Mouse (Mus musculus) c-Kit-positive CD71-negative TER-119-negative erythroid progenitor cells, embryonic 14.5 days (primary cell): ENCODE results near the gene Grwd1.
"Not testable (repeated sequence)": the region's sequence is repeated elsewhere in the genome, so short reads cannot be mapped to it uniquely, and the experiment has no call there.

Experiments used
- DNase-seq: peaks from one replicate; pipeline ENCODE4 v3.0.0-alpha.2; 2013; ENCODE audit warnings: low read depth

The Grwd1 gene

GRCm38 (mm10) chr7:45830427-45831127 lies at the start of gene Grwd1:
Grwd1 (minus strand) TSS chr7:45830944.
- DNase-seq = peak; percentile 84

DNA sequence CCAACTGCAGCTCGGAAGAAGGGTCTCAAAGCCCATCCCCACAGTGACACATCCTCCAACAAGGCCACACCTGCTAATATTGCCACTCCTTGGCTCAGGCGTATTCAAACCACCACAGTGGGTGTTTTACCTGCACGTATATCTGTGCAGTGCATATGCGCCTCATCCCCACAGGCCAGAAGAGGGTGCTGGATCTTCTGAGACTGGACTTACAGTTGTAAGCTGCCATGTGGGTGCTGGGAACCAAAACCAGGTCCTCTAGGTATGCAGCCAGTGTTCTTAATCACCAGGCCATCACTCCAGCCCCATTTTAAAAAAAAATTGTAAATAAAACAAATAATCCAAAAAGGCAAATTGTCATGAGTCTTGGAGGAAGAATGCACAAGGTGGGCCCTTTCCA lies 49.8 kb upstream of the Grwd1 start:
- DNase-seq = no peak

GRCm38 (mm10) chr7:45878278-45878677 lies 47.5 kb upstream of the Grwd1 start, which contains the start of gene Grin2d:
Grin2d (minus strand) TSS chr7:45878378.
- DNase-seq = not testable (repeated sequence)

DNA sequence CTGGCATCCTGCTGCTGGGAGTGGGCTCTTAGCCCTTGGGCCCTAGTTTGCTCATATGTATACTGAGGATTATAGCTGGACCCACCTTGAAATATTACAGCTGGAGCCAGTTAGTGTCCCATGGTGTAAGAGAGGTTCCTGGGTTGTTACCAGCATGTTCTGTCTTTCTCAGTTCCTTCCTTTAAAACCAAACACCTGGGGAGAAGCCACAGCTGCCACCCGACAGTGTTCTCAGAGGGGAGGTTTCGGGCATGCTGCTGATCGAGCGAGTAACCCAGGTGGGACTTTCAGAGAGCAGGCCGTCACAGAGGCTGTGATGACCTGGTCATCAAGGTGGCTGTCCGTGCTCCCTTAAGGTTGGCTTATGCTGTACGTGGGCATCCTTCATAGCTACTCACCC lies 46.2 kb upstream of the Grwd1 start:
- no peak for DNase-seq

GRCm38 (mm10) chr7:45873061-45873947 lies 42.6 kb upstream of the Grwd1 start:
- DNase-seq = peak; percentile 30

DNA sequence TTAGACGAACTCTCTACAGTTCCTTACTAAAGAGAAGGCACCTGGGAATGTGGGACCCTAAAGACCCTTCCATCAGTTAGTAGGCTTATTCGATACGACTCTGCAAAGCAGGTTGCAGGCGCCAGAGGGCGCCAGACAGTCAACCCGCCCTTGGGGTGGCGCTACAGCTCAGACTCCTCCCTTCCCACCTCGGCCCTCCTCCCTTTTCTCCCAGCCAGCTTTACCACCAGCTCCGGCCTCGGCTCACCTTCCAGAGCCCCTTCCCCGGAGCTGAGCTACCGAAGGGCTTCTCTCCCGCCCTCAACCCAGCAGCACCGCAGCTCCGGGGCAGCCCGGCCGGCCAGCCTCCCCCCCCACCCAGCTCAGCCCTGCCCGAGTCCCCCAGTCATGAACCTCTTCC lies 41.9 kb upstream of the Grwd1 start, which contains the start of gene Kdelr1:
TSS of gene Kdelr1 (plus strand) at position 149 of the 400 bp plus-strand sequence.
- DNase-seq = peak; percentile 80

DNA sequence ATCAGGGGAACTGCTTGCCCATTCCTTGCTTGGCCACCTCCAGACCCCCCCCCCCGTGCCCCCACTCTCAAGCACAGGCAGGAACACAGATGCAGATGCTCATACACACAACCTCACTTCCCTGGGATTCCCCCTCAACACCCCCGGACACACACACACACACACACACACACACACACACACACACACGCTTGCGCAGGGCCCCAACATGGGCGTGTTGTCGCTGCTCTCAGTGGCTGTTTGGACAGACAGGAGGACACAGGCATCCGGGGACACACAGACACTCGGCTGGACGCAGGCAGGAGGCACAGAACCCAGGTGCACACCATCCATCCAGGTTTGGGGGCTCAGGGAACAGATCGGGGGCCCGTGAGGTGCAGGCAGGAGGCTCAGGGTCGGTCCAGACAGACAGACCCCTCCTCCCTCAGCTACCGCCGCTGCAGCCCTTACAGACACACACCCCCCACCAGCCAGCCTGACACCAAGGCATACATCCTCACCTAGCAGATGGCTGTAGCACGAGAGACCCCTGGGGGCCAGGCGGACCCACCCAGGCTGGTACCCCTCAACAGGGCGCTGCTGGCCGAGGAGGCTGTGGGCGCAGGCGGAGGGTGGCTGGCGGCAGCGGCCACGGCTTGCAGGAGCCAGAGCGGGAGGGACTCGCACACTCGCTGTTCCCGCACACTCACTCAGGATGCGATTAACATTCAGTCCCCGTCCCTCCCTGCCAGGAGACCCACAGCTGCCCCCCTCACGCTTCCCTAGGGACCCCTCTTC lies 39.7 kb upstream of the Grwd1 start:
- DNase-seq = no peak

- no peak for DNase-seq
Measured at GRCm38 (mm10) chr7:45869787-45870186, 39.0 kb upstream of the Grwd1 start.

DNA sequence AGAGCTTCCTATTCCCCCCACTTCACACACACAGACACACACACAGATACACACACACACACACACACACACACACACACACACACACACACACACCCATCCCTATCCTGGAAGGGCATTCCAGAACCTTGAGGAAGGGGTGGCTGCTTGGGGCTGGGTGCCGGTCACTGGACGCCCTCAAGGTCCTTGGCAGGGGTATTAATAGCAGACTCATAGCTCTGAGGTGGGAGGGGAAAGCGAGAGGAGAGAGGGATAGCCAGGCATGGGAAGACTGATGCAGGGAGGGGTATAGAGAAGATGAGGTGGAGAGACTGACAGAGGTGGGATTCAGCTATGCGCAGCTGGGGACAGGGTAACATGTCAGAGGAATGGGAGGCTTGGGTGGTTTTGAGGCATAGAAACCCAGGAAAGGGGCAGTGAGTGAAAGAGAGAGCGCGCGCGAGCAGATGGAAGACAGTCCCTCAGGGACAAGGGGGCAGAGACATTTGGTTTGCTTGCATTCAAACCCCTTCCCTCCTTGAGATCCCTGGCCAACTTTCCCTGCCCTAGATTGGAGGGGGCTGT lies 38.4 kb upstream of the Grwd1 start:
- DNase-seq = no peak

- DNase-seq = no peak
Measured at GRCm38 (mm10) chr7:45867871-45868270, 37.1 kb upstream of the Grwd1 start.

GRCm38 (mm10) chr7:45865925-45866910 lies 35.5 kb upstream of the Grwd1 start:
- DNase-seq = peak; percentile 58

GRCm38 (mm10) chr7:45864435-45864834 lies 33.7 kb upstream of the Grwd1 start:
- DNase-seq = no peak

DNA sequence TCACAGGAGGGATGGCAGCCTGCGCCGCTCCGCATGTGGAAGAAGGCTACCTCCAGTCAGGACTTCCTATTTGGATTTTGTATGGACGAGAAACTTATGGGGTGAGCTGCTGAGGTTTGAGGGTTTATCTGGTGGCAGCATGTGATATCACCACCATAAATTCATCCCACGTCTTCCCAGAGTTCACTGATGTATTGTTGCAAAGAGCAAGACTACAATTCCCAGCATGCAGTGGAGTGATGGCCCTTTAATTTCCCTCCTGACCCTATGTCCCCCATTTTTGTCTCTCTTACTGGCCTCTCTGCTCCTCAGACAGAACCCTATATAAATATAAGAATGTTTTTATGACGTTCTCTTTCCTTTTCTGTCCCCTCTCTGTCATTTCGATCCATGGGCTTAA lies 32.1 kb upstream of the Grwd1 start:
- DNase-seq = no peak

GRCm38 (mm10) chr7:45859008-45859407 lies 28.3 kb upstream of the Grwd1 start:
- DNase-seq = no peak

DNA sequence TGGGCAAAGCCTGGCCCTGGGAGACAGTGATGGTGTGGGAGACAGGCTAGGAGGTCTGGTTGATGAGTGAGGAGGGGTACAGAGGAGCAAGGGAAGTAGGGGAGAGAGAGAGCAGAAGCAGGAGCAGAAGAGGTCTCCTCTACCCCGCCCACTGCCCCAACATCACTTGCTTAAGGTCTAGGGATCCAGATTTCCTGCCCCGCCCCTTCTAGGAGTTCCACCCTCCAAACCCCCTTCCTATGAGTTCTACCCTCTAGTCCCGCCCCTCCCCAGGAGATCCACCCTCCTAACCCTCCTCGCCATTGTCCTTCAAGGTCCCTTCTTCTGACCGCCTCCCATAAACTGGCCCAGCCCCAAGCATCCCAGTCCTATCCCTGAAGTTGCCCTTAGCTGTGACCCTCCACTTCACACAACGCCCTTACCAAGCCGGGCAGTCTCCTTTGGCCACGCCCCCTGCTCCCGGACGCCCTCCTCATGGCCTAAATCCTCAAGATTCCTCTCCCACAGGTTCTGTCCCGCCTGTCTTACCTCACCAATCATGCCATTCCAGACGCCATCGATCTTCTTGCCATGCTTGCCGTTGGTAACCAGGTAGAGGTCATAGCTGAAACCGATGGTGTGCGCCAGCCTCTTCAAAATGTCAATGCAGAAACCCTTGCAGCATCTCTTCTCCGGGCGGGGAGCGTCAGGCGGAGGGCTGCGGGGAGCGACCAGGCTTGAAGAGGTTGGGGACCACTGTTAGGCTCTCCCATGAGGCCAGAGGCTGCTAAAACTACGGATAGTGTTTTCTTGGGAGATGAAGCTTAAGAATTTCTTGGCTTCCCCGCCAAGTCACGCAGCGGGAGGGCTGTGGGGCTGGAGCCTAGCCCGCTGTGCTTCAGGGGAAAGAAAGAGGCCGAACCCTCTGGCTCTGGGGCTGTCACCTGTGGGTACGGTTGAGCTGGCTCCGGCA lies 26.5 kb upstream of the Grwd1 start:
- DNase-seq = no peak

DNA sequence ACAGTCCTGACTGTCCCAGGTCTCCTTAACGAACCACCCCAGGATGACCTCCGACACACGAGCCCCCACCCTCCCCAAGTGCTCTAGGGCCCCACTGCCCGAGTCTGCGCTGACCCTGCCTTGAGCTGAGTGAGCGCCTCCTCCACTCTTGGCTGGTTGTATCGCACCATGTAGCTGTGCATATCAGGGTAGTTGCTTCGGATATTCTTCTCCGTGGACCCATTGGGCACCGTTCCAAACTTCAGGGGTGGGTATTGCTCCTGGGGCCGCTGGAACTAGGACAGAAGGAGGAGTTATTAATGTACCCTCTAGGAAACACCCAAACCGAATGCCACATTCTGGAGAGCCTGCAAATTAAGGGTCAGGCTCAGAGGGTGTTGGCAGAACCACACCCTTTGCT lies 22.3 kb upstream of the Grwd1 start:
- no peak for DNase-seq

DNA sequence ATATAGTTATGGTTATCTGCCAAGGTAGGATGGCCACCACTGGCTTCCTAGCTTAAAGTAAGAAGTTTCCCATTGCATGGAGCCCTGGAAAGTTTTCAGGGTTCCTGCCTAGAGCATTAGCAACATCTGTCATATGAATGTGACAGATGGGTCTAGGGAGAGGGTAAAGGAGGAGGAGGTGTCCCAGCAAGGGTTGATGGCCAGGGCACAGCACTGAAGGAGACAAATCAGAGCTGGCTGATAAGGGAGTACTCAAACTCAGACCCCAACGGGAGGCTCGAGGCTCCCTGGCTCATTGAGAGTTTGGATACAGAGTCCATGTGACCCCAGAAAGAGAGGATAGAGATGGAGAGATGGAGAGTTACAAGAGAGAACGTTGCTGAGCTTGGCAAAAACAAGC lies 19.9 kb upstream of the Grwd1 start:
- DNase-seq = no peak

GRCm38 (mm10) chr7:45848447-45849027 lies 17.8 kb upstream of the Grwd1 start:
- DNase-seq = no peak
